Mouse (Mus musculus) embryonic facial prominence, embryonic 13.5 days (tissue): Measurements from ENCODE around the gene Chka. TPM values are rescaled to one million over a fixed set of nuclear protein-coding genes. Genes with fewer than 3 reads are reported as not detected.
A peak's percentile ranks its signal among the peaks of the same experiment; 100 is the strongest.

Experiments used
- ATAC-seq: fragments of 200-750 bp; cut with Nextera tagmentation; 2 replicates; pipeline ENCODE4 v1.8.0; 2017; ENCODE audit warnings: low read depth; ENCODE audit not compliant: insufficient number of reproducible peaks, insufficient read depth, low FRiP score, low TSS enrichment
- H3K27ac ChIP-seq: fragments of 300-500 bp; sonication (generic); 2 replicates; pipeline ENCODE4 v1.5.1; 2015; ENCODE audit warnings: moderate library complexity, mild to moderate bottlenecking, inconsistent platforms
- H3K27me3 ChIP-seq: fragments of 300-500 bp; sonication (generic); 2 replicates; pipeline ENCODE4 v1.6.1; 2015; ENCODE audit warnings: mild to moderate bottlenecking, inconsistent platforms
- H3K36me3 ChIP-seq: fragments of 300-500 bp; sonication (generic); 2 replicates; pipeline ENCODE4 v1.6.1; 2015; ENCODE audit warnings: mild to moderate bottlenecking, inconsistent platforms
- H3K4me1 ChIP-seq: fragments of 300-500 bp; sonication (generic); 2 replicates; pipeline ENCODE4 v1.6.1; 2015; ENCODE audit warnings: inconsistent platforms
- H3K4me2 ChIP-seq: fragments of 300-500 bp; sonication (generic); 2 replicates; pipeline ENCODE4 v1.6.1; 2015; ENCODE audit warnings: moderate library complexity, mild to moderate bottlenecking, inconsistent platforms
- H3K4me3 ChIP-seq: fragments of 300-500 bp; sonication (generic); 2 replicates; pipeline ENCODE4 v1.5.1; 2015; ENCODE audit warnings: mild to moderate bottlenecking, inconsistent platforms
- H3K9ac ChIP-seq: fragments of 300-500 bp; sonication (generic); 2 replicates; pipeline ENCODE4 v1.6.1; 2015; ENCODE audit warnings: mild to moderate bottlenecking, inconsistent platforms
- H3K9me3 ChIP-seq: fragments of 300-500 bp; sonication (generic); 2 replicates; pipeline ENCODE4 v1.6.1; 2016; ENCODE audit warnings: inconsistent platforms
- WGBS: fragments of 180-500 bp; shearing (Covaris S2); methylation state at CpG from one replicate; pipeline ENCODE4 v1.1.7; 2015; ENCODE audit warnings: mixed read lengths; 5-methylcytosine and 5-hydroxymethylcytosine counted together
- polyA plus RNA-seq: library from polyadenylated mRNA; unstranded; fragments of >200 nt; fragmentation: Nextera tagmentation; extraction: Ambion mirVana; gene quantifications from 2 replicates; pipeline ENCODE4 v1.2.1, GENCODE M21; 2015

Gene Chka
- polyA plus RNA-seq, 1 experiment from 2014 or later = 56.5 TPM

DNA sequence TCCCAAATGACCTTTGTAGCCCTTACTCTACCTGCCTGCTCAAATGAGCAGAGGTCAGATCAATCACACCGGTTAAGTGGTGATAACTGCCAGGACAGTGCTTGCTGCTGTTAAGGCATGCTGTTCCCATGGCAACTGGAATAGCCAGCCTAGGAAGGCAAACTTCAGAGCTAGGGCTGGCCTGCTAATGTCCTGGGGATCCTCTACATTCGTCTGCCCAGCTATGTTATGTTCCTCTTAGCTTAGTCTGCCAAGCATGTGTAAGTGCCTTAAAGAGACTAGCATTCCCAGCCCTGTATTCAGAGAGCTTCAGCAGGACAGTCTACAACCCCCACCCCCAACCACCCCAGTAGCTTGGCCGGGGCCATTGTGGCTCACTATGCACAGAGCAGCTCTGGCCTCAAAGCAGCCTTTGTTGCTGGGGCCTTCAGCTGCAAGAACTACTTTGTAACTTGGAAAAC lies 43.6 kb downstream of the Chka start:
- H3K4me1 ChIP-seq = no peaks in the 10 kb centered on the region
- no peak overlapping the region for H3K27ac ChIP-seq
- no peak overlapping the region for H3K9ac ChIP-seq
- no peaks in the 10 kb centered on the region for H3K9me3 ChIP-seq
- 32% methylated on average over 3 of the region's 3 CpGs for WGBS
- H3K27me3 ChIP-seq = no peaks in the 10 kb centered on the region
- ATAC-seq = no peak
- no peak overlapping the region for H3K4me3 ChIP-seq
- no peak overlapping the region for H3K4me2 ChIP-seq
- peaks cover 95% of the 10 kb centered on the region for H3K36me3 ChIP-seq

DNA sequence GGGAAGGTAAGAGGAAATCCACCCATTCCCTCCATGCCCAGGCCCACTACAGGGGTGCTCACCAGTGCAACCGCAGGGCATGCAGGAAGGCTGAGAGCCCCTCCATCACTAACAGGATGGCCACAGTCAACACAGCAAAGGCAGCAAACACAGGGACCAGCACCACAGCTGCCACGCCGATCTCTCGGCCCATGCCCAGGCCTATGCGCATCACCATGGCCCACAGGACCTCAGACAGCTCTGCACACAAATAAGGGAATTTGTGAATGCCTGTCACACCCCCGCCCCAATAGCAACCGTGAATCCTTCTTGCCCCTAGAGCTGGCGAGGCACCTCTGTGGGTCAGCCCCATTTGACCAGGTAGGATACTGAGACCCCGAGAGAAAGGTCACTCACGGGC lies 44.6 kb downstream of the Chka start:
- Histone ChIP-seq H3K36me3 (peaks cover 88% of the 10 kb centered on the region), H3K27ac (peak overlapping the region; percentile 11; the same call in 1 of the 2 replicates), H3K9ac (no peak overlapping the region), H3K9me3 (no peaks in the 10 kb centered on the region), H3K4me1 (no peaks in the 10 kb centered on the region), H3K4me2 (no peak overlapping the region), H3K27me3 (no peaks in the 10 kb centered on the region), H3K4me3 (no peak overlapping the region)
- ATAC-seq = no peak
- WGBS = 94% methylated on average over 10 of the region's 10 CpGs

DNA sequence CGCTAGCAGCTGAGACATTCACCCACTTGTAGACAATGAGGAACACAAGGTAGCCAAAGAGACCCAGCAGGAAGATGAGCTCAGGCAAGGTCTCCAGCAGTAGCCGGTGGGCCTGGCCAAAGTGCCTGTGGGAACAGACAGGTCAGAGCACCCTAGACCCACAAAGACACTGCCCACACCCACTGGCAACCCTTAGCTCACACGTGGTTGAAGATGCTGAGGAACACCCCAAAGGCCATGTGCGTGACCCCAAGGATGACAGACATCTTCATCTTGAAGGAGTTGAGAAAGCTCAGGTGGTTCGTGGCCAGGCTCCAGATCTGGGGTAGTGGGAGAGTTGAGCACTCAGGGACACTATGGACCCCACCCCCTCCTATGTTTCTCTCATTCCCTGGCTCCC lies 46.0 kb downstream of the Chka start:
- H3K9ac ChIP-seq = no peak overlapping the region
- no peaks in the 10 kb centered on the region for H3K4me1 ChIP-seq
- H3K4me3 ChIP-seq = no peak overlapping the region
- no peak overlapping the region for H3K27ac ChIP-seq
- H3K27me3 ChIP-seq = no peaks in the 10 kb centered on the region
- no peaks in the 10 kb centered on the region for H3K9me3 ChIP-seq
- no peak overlapping the region for H3K4me2 ChIP-seq
- no peak for ATAC-seq
- peaks cover 88% of the 10 kb centered on the region for H3K36me3 ChIP-seq
- 93% methylated on average over 5 of the region's 5 CpGs for WGBS

DNA sequence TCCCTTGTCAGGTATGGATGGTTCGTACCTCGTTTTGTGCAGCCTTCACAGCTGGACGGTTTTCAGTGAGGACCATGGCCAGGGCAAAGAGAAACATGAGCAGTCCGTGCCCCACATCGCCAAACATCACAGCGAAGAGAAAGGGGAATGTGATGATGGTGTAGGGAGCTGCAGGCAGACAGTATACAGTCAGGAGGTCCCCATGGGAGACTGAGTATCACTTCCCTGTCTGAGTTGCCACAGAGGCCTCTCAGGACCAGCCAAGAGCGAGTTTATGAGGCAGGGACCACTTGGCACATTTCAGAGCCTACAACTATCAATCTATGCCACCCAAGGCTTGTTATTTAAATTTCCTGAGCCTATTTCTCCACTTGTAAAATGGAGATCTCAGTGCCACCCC lies 47.4 kb downstream of the Chka start:
- WGBS = 85% methylated on average over 7 of the region's 7 CpGs
- Histone ChIP-seq H3K9ac (no peak overlapping the region), H3K4me3 (no peak overlapping the region), H3K27ac (no peak overlapping the region), H3K27me3 (no peaks in the 10 kb centered on the region), H3K36me3 (peaks cover 88% of the 10 kb centered on the region), H3K4me2 (no peak overlapping the region), H3K9me3 (no peaks in the 10 kb centered on the region), H3K4me1 (peaks cover 5% of the 10 kb centered on the region)
- ATAC-seq = no peak

DNA sequence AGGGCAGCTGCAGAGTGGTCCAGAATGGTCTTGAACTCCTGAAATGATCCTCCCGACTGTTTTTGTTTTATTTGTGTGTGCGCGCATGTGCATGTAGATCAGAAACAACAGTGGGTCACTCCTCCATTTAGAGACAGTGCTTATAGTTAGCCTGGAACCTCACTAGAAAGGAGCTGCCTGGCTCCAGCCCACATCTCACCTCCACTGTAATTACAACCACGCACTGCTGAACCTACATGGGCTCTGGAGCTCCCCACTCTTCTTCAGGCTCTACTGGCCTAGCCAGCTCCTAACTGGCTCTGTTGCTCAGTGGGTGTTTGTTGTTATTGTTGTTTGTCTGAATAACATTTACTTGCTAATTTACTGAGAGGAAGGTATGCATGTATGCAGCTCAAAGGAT lies 48.0 kb downstream of the Chka start:
- no peak overlapping the region for H3K27ac ChIP-seq
- 94% methylated on average over 4 of the region's 4 CpGs for WGBS
- ATAC-seq = no peak
- no peaks in the 10 kb centered on the region for H3K27me3 ChIP-seq
- H3K9me3 ChIP-seq = no peaks in the 10 kb centered on the region
- peaks cover 85% of the 10 kb centered on the region for H3K36me3 ChIP-seq
- no peak overlapping the region for H3K4me3 ChIP-seq
- peaks cover 12% of the 10 kb centered on the region for H3K4me1 ChIP-seq
- H3K9ac ChIP-seq = no peak overlapping the region
- H3K4me2 ChIP-seq = no peak overlapping the region

DNA sequence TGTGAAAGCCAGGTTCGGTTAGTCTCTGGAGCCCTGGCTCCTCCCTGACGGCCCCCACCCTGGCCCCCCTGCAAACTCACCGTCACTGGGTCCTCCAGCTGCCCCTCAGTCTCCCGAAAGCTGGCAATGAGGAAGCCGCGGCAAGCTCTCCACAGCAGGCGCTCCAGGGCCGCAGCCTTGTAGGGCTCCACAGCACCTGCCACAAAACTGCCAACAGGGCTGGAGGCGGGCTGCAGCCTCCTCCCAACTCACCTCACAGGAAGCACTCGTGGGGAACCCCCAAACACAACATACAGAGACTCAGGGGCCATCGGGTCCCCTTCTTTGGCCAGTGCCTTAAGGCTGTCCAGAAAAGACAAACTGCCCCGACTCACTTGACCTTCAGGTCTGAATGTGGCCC lies 51.4 kb downstream of the Chka start:
- Histone ChIP-seq H3K36me3 (peaks cover 52% of the 10 kb centered on the region), H3K4me2 (no peak overlapping the region), H3K9me3 (no peaks in the 10 kb centered on the region), H3K27me3 (no peaks in the 10 kb centered on the region), H3K9ac (no peak overlapping the region), H3K27ac (no peak overlapping the region), H3K4me1 (peaks cover 40% of the 10 kb centered on the region), H3K4me3 (no peak overlapping the region)
- no peak for ATAC-seq
- WGBS = 80% methylated on average over 12 of the region's 12 CpGs

DNA sequence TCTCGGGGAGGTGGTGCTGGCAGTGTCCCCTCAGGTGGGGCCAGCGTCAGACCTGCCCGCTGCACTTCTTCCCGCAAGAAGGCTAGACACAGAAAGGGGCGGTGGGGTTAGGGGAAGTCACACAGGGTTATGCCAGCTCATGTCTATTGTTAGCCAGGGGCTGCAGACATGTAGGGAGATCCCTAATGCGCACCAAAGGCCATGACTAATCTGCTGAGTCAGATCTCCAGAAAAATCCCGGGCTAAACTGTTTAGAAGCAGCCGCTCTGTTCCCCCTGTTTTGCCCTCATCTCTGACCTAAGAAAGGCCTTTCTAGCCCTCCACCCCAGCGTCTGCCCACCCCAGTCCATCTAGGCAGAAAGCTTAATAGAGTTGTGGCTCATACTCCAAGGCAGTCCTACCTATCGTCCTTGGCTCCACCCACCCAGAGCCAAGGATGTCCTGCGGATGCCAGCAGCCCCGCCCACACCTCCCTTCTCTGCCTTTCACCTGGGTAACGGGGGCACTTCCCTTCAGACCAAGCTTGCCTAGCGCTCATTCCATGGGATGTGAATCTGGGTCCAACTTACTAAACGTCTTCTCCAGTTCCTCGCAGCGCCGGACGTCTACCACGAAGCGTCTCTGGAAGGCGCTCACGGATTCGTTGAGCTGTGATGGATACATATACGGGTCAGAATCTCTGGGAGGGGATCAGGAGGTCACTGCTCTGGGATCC lies 52.2 kb downstream of the Chka start:
- ATAC-seq = no peak
- peak overlapping the region; percentile 11; the same call in 1 of the 2 replicates for H3K4me2 ChIP-seq
- 66% methylated on average over 25 of the region's 25 CpGs for WGBS
- 0 out of 2 replicates have a peak overlapping the region, but pooled peaks have one; percentile 33 for H3K9ac ChIP-seq
- no peak overlapping the region for H3K4me3 ChIP-seq
- H3K9me3 ChIP-seq = no peaks in the 10 kb centered on the region
- 0 out of 2 replicates have a peak overlapping the region, but pooled peaks have one; percentile 16 for H3K27ac ChIP-seq
- no peaks in the 10 kb centered on the region for H3K27me3 ChIP-seq
- peaks cover 51% of the 10 kb centered on the region for H3K36me3 ChIP-seq
- H3K4me1 ChIP-seq = peaks cover 40% of the 10 kb centered on the region

DNA sequence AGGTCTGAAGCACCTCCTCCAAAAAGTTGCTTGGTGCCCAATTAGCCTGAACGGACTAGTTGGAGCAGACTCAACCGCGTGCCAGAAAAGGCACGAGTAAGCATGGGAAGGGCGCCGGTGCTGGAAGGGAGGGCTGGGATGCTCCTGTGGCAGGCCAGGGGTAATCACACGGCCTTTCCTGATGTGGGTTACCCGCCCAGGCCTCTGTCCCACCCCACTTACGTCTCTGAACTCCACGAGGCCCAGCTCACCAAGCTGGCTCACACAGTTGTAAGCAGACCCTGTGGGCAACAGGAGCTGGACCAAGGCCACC lies 52.7 kb downstream of the Chka start:
- H3K4me1 ChIP-seq = peaks cover 40% of the 10 kb centered on the region
- no peak overlapping the region for H3K4me3 ChIP-seq
- 59% methylated on average over 10 of the region's 10 CpGs for WGBS
- H3K36me3 ChIP-seq = peaks cover 55% of the 10 kb centered on the region
- 0 out of 2 replicates have a peak overlapping the region, but pooled peaks have one; percentile 16 for H3K27ac ChIP-seq
- H3K9ac ChIP-seq = no peak overlapping the region
- H3K4me2 ChIP-seq = peak overlapping the region; percentile 11; the same call in 1 of the 2 replicates
- ATAC-seq = no peak
- H3K27me3 ChIP-seq = no peaks in the 10 kb centered on the region
- H3K9me3 ChIP-seq = no peaks in the 10 kb centered on the region

DNA sequence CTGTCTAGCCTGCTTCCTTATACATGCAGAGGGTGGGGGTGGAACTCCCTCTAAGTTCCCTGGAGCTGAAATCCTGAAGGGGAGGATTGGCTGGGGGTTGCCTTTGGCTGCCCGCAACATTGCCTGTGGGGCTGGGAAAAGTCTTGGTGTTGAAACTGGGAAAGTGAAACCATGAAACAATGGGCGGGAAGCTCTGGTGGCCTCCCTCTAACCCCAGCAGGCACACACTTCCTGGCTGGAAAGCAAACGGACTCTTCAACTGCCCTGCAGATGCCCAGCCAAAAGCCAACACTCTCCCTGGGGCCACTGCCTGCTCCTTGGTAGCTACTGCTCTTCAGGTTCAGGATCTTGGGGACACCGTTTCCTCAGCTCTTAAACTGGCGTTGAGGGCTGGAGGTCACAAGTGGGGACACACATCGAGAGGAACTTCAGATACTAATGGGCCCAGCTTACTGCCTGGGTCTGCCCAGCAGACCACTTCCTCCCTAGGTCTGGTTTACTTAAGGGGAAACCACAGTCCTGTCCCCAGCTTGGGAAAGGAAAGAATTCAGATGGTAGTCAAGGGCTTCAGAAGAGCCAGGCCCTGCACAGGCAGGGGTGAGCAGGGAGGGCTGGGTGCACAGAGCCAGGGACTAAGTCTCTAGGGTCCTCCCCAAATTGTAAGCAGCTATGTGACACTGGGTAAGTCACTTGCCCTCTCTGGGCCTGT lies 53.8 kb downstream of the Chka start:
- Histone ChIP-seq H3K9me3 (no peaks in the 10 kb centered on the region), H3K27me3 (no peaks in the 10 kb centered on the region), H3K36me3 (peaks cover 58% of the 10 kb centered on the region), H3K4me2 (peak overlapping the region; percentile 89), H3K4me3 (peak overlapping the region; percentile 74), H3K9ac (peak overlapping the region; percentile 80), H3K4me1 (peaks cover 40% of the 10 kb centered on the region), H3K27ac (peak overlapping the region; percentile 70)
- WGBS = 19% methylated on average over 6 of the region's 6 CpGs
- no peak for ATAC-seq

DNA sequence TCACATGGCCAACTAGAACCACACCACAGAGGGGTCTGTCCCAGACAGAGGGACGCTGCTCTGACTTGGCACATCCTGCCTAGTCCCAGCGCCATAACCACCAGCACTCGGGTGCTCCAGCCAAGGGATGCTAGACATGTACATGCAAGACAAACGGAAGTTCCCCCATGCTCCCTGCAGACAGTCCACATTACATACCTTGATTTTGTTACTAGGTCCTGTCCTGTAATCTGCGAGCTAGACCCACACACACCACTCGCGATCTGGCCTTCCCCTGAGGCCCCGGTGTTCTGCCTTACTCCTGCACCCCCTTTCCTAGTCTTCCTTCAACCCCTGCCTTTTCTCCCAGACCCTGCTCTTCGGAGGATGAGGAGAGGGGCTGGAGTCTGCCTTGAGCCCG lies 54.8 kb downstream of the Chka start:
- Histone ChIP-seq H3K27me3 (no peaks in the 10 kb centered on the region), H3K4me2 (peak overlapping the region; percentile 89), H3K4me3 (peak overlapping the region; percentile 74), H3K9ac (peak overlapping the region; percentile 80), H3K4me1 (peaks cover 41% of the 10 kb centered on the region), H3K36me3 (peaks cover 61% of the 10 kb centered on the region), H3K27ac (peak overlapping the region; percentile 75), H3K9me3 (no peaks in the 10 kb centered on the region)
- no peak for ATAC-seq
- WGBS = 26% methylated on average over 10 of the region's 10 CpGs

DNA sequence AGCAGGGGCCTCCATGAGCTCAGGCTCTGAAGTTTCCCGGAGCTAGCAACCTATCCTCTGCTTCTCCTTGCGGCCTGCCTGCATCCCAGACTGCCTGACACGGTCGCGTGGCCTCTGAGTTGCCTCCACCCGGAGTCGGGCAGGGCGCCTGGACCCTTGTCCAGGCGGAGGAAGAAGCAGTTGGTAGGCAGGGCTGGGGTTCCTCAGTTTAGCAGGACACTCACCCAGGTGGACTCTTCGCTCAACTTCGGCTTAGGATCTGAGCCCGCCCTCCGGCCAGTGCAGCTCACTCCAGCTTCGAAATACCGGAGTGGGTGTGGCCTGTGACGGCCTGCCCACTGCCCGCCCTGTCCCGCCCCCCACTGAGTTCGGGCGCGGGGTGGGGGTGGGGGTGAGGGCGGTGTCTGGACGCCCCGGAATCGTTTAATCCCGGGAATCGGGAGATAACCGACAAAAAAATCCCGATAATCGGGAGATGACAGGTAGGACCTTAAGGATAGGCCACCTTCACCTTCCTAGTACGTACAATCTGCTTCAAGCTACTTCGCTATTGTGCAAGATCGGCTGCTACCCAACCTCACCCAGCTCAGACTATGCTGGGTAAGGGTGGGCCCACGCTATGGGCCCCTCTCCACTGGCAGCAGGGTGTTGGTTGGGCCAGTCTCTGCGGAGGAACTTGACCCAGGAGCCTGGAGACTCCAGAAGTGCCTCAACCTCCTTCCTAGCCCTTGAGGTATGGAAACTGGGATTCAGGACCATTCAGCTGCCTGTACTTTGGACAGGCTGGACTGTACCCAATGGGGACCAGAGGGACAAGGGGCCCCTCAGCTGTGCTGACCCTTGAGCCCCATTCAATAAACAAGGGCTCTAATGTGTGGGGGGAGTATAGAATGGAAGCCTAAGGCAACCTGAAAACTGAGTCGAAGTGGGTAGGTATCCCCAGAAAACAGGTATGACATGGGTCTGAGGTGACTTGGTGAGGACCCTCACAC lies 55.5 kb downstream of the Chka start, which contains the start of gene Tcirg1:
Tcirg1 (minus strand) TSS at position 339 of the 992 bp plus-strand sequence.
- Histone ChIP-seq H3K4me2 (peak within 1 kb of the TSS; percentile 89), H3K4me1 (peaks cover 48% of the 10 kb centered on the region), H3K27ac (peak within 1 kb of the TSS; percentile 75), H3K9me3 (no peaks in the 10 kb centered on the region), H3K27me3 (no peaks in the 10 kb centered on the region), H3K4me3 (peak within 1 kb of the TSS; percentile 74), H3K9ac (peak within 1 kb of the TSS; percentile 80), H3K36me3 (peaks cover 54% of the 10 kb centered on the region)
- 3% methylated on average over 36 of the region's 36 CpGs for WGBS
- peak; percentile 79 for ATAC-seq
